Mouse (Mus musculus): ENCODE measurements at regions not wholly inside any gene's neighbourhood (a gene's known extent, or its start where the extent isn't known, plus 50 kb on each side); places are given as distances from the start of the nearest gene placed in this dataset.

DNA sequence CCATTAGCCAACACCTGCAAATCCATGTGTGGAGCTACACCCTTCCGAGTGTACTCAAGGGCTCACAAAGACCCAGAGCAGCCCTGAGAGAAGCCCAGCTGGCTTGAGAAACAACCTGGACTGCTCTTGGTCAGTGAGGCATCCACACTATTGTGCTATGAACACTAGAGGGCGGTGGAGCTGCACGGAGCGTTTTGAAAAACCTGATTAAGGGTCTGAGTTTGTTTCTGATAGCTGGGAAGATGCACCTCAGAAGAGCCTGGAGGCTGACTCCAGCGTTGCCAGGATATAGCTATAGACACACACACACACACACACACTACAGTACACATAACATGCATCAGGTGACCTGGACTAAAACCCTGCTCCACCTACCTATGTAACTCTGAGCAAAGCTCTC, 185.5 kb downstream of the Prdm2 start:
- Histone ChIP-seq H3K4me1 (ENCODE audit: control insufficient read depth) (no peaks in the 10 kb centered on the region), H3K27me3 (ENCODE audit: control insufficient read depth) (no peaks in the 10 kb centered on the region), H3K9me3 (ENCODE audit: control insufficient read depth, low read length) (no peaks in the 10 kb centered on the region), H3K36me3 (ENCODE audit: control insufficient read depth) (no peaks in the 10 kb centered on the region), H3K4me3 (replicated peaks) (no peak overlapping the region)
- TF ChIP-seq GATA1 (IDR thresholded peaks at IDR 0.05; ENCODE audit: low read length) (no peak), TAL1 (IDR thresholded peaks at IDR 0.05; ENCODE audit: low read length) (no peak)

DNA sequence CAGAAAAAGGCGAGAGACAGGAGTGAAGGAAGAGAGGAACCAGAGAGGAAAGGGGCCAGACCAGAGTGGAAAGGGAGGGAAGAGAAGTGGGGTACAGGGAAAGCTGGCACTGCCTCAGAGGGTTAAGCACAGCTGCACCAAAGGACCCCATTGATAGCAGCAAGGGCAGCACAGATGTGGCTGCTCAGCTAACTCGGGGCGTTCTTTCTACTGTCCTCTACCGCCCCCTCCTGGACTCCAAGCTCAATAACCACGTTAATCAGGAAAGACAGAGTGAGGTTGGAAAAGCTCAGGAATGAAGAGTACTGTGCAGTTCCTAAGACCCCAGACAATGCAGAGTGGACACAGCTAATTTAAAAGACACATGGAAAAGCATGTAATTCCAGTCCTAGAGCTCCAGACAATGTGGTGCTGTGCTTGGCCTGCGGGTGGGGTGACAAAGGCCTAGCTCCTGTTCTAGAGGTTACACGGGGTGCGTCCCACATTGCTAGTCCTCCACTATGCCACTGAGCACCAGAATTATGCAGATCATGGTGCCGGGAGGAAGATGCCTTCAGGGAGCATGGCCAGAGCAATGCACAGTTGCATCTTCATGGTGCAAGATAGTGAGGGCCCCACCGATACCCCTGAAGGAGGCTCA, 191.4 kb downstream of the Prdm2 start:
- H3K9me3 ChIP-seq (ENCODE audit: control insufficient read depth, low read length): no peaks in the 10 kb centered on the region
- H3K27me3 ChIP-seq (ENCODE audit: control insufficient read depth): no peaks in the 10 kb centered on the region
- no peak for TF ChIP-seq GATA1 (IDR thresholded peaks at IDR 0.05; ENCODE audit: low read length)
- no peaks in the 10 kb centered on the region for H3K4me1 ChIP-seq (ENCODE audit: control insufficient read depth)
- no peak overlapping the region for H3K4me3 ChIP-seq (replicated peaks)
- no peaks in the 10 kb centered on the region for H3K36me3 ChIP-seq (ENCODE audit: control insufficient read depth)

DNA sequence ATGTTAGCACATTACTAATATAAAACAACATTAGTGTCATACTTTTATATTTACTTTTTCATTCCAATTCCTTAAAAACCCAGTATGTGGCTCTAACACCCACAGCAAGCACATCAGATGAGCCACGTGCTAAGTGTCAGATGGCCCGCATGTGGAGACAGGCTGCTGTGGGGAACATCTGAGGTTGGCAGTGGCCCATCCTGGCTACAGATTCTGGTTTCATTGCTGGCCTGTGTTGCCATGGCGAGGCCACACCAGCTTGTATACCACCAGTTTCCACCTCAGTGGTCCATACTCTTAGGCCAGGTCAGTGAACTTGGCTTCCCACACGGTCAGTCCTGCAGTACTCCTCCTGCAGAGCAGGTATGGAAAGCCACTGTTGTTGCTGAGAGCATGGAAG, 192.1 kb downstream of the Prdm2 start:
- H3K36me3 ChIP-seq (ENCODE audit: control insufficient read depth): no peaks in the 10 kb centered on the region
- H3K4me3 ChIP-seq (replicated peaks): no peak overlapping the region
- no peaks in the 10 kb centered on the region for H3K4me1 ChIP-seq (ENCODE audit: control insufficient read depth)
- H3K9me3 ChIP-seq (ENCODE audit: control insufficient read depth, low read length): no peaks in the 10 kb centered on the region
- TF ChIP-seq TAL1 (IDR thresholded peaks at IDR 0.05; ENCODE audit: low read length): no peak
- no peak for TF ChIP-seq GATA1 (IDR thresholded peaks at IDR 0.05; ENCODE audit: low read length)
- H3K27me3 ChIP-seq (ENCODE audit: control insufficient read depth): no peaks in the 10 kb centered on the region

DNA sequence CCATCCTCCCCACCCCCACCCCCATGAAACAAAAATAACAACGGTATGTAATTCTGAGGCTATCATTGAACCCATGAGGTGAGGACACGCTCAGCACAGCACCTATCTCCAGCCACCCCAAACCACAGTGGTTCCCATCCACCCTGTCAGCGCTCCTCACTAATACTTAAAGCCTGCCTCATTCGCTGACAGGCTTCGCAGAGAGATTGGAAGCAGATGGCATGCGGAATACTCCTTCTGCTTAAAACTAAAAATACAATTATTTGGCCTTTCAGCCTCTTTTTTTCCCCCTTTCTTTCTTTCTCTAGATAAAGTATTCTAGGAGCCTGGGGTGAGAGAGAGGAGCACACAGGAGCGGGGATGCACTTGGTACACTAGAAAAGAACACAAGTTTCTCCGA, 199.9 kb downstream of the Prdm2 start:
- Histone ChIP-seq H3K36me3 (ENCODE audit: control insufficient read depth) (no peaks in the 10 kb centered on the region), H3K4me3 (replicated peaks) (no peak overlapping the region), H3K4me1 (ENCODE audit: control insufficient read depth) (no peaks in the 10 kb centered on the region), H3K27me3 (ENCODE audit: control insufficient read depth) (no peaks in the 10 kb centered on the region), H3K9me3 (ENCODE audit: control insufficient read depth, low read length) (no peaks in the 10 kb centered on the region)
- TF ChIP-seq TAL1 (IDR thresholded peaks at IDR 0.05; ENCODE audit: low read length) (no peak), GATA1 (IDR thresholded peaks at IDR 0.05; ENCODE audit: low read length) (no peak)

- Histone ChIP-seq H3K4me3 (replicated peaks) (no peak overlapping the region), H3K27me3 (ENCODE audit: control insufficient read depth) (no peaks in the 10 kb centered on the region), H3K36me3 (ENCODE audit: control insufficient read depth) (no peaks in the 10 kb centered on the region), H3K9me3 (ENCODE audit: control insufficient read depth, low read length) (peaks cover 11% of the 10 kb centered on the region; the same call in 1 of the 2 replicates), H3K4me1 (ENCODE audit: control insufficient read depth) (no peaks in the 10 kb centered on the region)
- TF ChIP-seq GATA1 (IDR thresholded peaks at IDR 0.05; ENCODE audit: low read length) (no peak), TAL1 (IDR thresholded peaks at IDR 0.05; ENCODE audit: low read length) (no peak)
Observed at GRCm38 (mm10) chr4:143001961-143002360, 210.8 kb downstream of the Prdm2 start.

DNA sequence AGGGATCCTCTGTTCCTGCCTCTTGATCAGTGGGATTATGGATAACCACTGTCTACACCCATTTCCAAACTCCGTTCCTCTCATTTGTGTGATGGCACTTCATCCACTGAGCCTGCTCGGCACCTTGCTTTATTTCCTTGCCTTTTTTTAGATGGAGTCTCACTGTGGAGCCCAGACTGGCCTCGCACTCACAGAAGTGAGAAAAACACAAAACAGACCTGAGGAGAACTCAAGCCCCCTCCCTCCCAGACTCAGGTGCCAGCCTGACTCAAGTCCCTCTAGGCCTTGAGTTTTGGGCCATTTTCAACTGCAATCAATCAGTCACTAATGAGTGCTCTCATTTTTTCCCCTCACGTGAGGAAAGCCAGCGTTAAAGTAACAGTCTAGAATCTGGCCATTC, 211.3 kb downstream of the Prdm2 start:
- Histone ChIP-seq H3K4me1 (ENCODE audit: control insufficient read depth) (no peaks in the 10 kb centered on the region), H3K36me3 (ENCODE audit: control insufficient read depth) (no peaks in the 10 kb centered on the region), H3K27me3 (ENCODE audit: control insufficient read depth) (no peaks in the 10 kb centered on the region), H3K4me3 (replicated peaks) (no peak overlapping the region), H3K9me3 (ENCODE audit: control insufficient read depth, low read length) (peaks cover 9% of the 10 kb centered on the region; the same call in 1 of the 2 replicates)
- TF ChIP-seq TAL1 (IDR thresholded peaks at IDR 0.05; ENCODE audit: low read length) (no peak), GATA1 (IDR thresholded peaks at IDR 0.05; ENCODE audit: low read length) (no peak)

DNA sequence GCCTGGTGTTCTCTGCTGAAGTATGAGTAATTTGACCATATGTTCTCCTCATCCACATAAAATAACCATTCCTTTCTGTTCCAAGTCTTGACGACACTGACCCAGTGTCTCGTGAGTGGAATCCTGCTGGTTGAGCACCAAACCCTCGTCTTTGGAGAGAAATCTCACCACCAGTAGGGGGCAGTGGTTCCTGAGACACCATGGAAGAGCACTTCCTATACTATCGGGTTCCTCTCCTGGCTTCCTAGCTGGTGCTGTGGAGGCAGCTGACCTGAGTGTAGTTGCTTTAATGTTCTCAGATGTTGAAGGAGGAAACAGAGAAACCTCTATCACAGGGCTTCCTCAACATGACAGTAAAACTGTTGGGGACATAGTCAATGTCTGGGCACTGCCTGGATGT, 216.4 kb downstream of the Prdm2 start:
- peaks cover 3% of the 10 kb centered on the region; the same call in 1 of the 2 replicates for H3K9me3 ChIP-seq (ENCODE audit: control insufficient read depth, low read length)

DNA sequence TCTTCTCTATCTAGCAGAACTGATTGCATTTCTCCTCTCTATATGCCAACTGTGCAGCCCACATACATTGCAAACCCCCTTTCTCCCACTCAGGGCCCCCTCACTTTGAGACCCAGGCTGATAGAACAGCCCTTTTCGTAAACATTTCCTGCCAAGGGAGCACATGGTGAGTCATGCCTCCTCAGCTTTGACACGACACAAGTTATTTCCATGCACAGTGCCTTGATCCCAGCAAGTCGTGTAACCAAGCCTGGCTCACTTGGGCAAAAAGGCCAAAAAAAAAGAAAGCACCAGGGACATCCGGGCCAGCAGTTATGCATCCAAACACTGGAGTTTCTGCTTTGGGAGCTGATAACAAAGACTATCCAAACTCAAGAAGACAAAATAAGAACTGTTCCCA, 221.4 kb downstream of the Prdm2 start:
- H3K36me3 ChIP-seq (ENCODE audit: control insufficient read depth): no peaks in the 10 kb centered on the region
- no peaks in the 10 kb centered on the region for H3K4me1 ChIP-seq (ENCODE audit: control insufficient read depth)
- H3K27me3 ChIP-seq (ENCODE audit: control insufficient read depth): no peaks in the 10 kb centered on the region
- H3K9me3 ChIP-seq (ENCODE audit: control insufficient read depth, low read length): no peaks in the 10 kb centered on the region
- TF ChIP-seq GATA1 (IDR thresholded peaks at IDR 0.05; ENCODE audit: low read length): no peak
- TF ChIP-seq TAL1 (IDR thresholded peaks at IDR 0.05; ENCODE audit: low read length): no peak
- no peak overlapping the region for H3K4me3 ChIP-seq (replicated peaks)

More for the DNA sequence above, 216.4 kb downstream of the Prdm2 start:
- no peaks in the 10 kb centered on the region for H3K36me3 ChIP-seq (ENCODE audit: control insufficient read depth)
- no peak overlapping the region for H3K4me3 ChIP-seq (replicated peaks)
- H3K4me1 ChIP-seq (ENCODE audit: control insufficient read depth): no peaks in the 10 kb centered on the region
- H3K27me3 ChIP-seq (ENCODE audit: control insufficient read depth): no peaks in the 10 kb centered on the region
- TF ChIP-seq GATA1 (IDR thresholded peaks at IDR 0.05; ENCODE audit: low read length): no peak
- TF ChIP-seq TAL1 (IDR thresholded peaks at IDR 0.05; ENCODE audit: low read length): no peak

- Histone ChIP-seq H3K36me3 (ENCODE audit: control insufficient read depth) (no peaks in the 10 kb centered on the region), H3K4me3 (replicated peaks) (no peak overlapping the region), H3K27me3 (ENCODE audit: control insufficient read depth) (no peaks in the 10 kb centered on the region), H3K9me3 (ENCODE audit: control insufficient read depth, low read length) (no peaks in the 10 kb centered on the region), H3K4me1 (ENCODE audit: control insufficient read depth) (no peaks in the 10 kb centered on the region)
- TF ChIP-seq GATA1 (IDR thresholded peaks at IDR 0.05; ENCODE audit: low read length): no peak
Observed at GRCm38 (mm10) chr4:142989175-142989574, 223.6 kb downstream of the Prdm2 start.

GRCm38 (mm10) chr4:142983295-142983624, 229.5 kb downstream of the Prdm2 start:
- no peak for TF ChIP-seq GATA1 (IDR thresholded peaks at IDR 0.05; ENCODE audit: low read length)
- no peak for TF ChIP-seq TAL1 (IDR thresholded peaks at IDR 0.05; ENCODE audit: low read length)

More at GRCm38 (mm10) chr4:142983295-142983624, 229.5 kb downstream of the Prdm2 start:
- no peaks in the 10 kb centered on the region for H3K36me3 ChIP-seq (ENCODE audit: control insufficient read depth)
- no peaks in the 10 kb centered on the region for H3K4me1 ChIP-seq (ENCODE audit: control insufficient read depth)
- H3K27me3 ChIP-seq (ENCODE audit: control insufficient read depth): no peaks in the 10 kb centered on the region
- H3K4me3 ChIP-seq (replicated peaks): no peak overlapping the region
- H3K9me3 ChIP-seq (ENCODE audit: control insufficient read depth, low read length): peaks cover 17% of the 10 kb centered on the region
